Mouse (Mus musculus) myocyte (in vitro differentiated cells): ENCODE results near the gene Ehbp1. TPM values are rescaled to one million over a fixed set of nuclear protein-coding genes. Genes with fewer than 3 reads are reported as not detected.

Experiments used
- H3K27me3 ChIP-seq: one replicate; pipeline ENCODE4 v1.6.1; 2011; ENCODE audit not compliant: control insufficient read depth, insufficient read depth, insufficient read length
- H3K36me3 ChIP-seq: one replicate; pipeline ENCODE4 v1.6.1; 2011; ENCODE audit not compliant: control insufficient read depth, insufficient read depth
- H3K4me2 ChIP-seq: one replicate; pipeline ENCODE4 v1.6.1; 2011; ENCODE audit warnings: low read depth, control low read depth
- H3K4me3 ChIP-seq: one replicate; pipeline ENCODE4 v1.5.1; 2011; ENCODE audit warnings: mild to moderate bottlenecking, control low read depth, moderate library complexity
- H3K79me2 ChIP-seq: one replicate; pipeline ENCODE4 v1.6.1; 2011; ENCODE audit not compliant: control insufficient read depth, insufficient read depth
- H3ac ChIP-seq: one replicate; pipeline ENCODE4 v1.6.1; 2011; ENCODE audit not compliant: control insufficient read depth, insufficient read length
- CEBPB ChIP-seq: IDR thresholded peaks from 2 replicates; pipeline ENCODE4 v1.6.1; 2011; ENCODE audit warnings: mild to moderate bottlenecking, moderate library complexity; ENCODE audit not compliant: poor library complexity, insufficient read depth, severe bottlenecking
- E2F4 ChIP-seq: IDR thresholded peaks from one replicate; pipeline ENCODE4 v1.6.1; 2011; ENCODE audit warnings: mild to moderate bottlenecking, control low read depth, moderate library complexity; ENCODE audit not compliant: insufficient read depth
- MAX ChIP-seq: IDR thresholded peaks from one replicate; pipeline ENCODE4 v1.6.1; 2011; ENCODE audit warnings: low read depth, mild to moderate bottlenecking, control low read depth
- MYOD1 ChIP-seq, 3 experiments: IDR thresholded peaks; one replicate each; pipeline ENCODE4 v1.6.1; 2011; ENCODE audit warnings: control low read depth in 2 of 3, low read depth in 2 of 3, mild to moderate bottlenecking in 2 of 3, moderate library complexity in 1 of 3; ENCODE audit not compliant: insufficient read length in 2 of 3, control insufficient read depth in 1 of 3
- MYOG ChIP-seq, 3 experiments: IDR thresholded peaks; one replicate each; pipeline ENCODE4 v1.6.1; 2011; ENCODE audit warnings: control low read depth in 2 of 3, low read depth in 2 of 3, mild to moderate bottlenecking in 2 of 3; ENCODE audit not compliant: insufficient read length in 2 of 3, control insufficient read depth in 1 of 3, insufficient read depth in 1 of 3
- POLR2A ChIP-seq: IDR thresholded peaks from one replicate; pipeline ENCODE4 v1.6.1; 2011; ENCODE audit warnings: low read depth, mild to moderate bottlenecking, control low read depth, moderate library complexity; ENCODE audit not compliant: insufficient read length
- POLR2AphosphoS2 ChIP-seq: IDR thresholded peaks from one replicate; pipeline ENCODE4 v1.6.1; 2011; ENCODE audit warnings: low read depth, control low read depth; ENCODE audit not compliant: insufficient read length
- REST ChIP-seq: IDR thresholded peaks from one replicate; pipeline ENCODE4 v1.6.1; 2011; ENCODE audit warnings: mild to moderate bottlenecking, control low read depth, moderate library complexity; ENCODE audit not compliant: insufficient read depth, insufficient read length
- SRF ChIP-seq: IDR thresholded peaks from one replicate; pipeline ENCODE4 v1.6.1; 2011; ENCODE audit warnings: low read depth; ENCODE audit not compliant: control insufficient read depth, insufficient read length
- TCF12 ChIP-seq: IDR thresholded peaks from one replicate; pipeline ENCODE4 v1.6.1; 2011; ENCODE audit warnings: mild to moderate bottlenecking, control low read depth; ENCODE audit not compliant: poor library complexity, insufficient read depth, severe bottlenecking
- TCF3 ChIP-seq: IDR thresholded peaks from one replicate; pipeline ENCODE4 v1.6.1; 2011; ENCODE audit warnings: low read depth, control low read depth; ENCODE audit not compliant: insufficient read length
- USF1 ChIP-seq: IDR thresholded peaks from one replicate; pipeline ENCODE4 v1.6.1; 2011; ENCODE audit warnings: low read depth, mild to moderate bottlenecking, control low read depth, moderate library complexity
- polyA plus RNA-seq: library from polyadenylated mRNA; unstranded; fragments of >200 nt; fragmentation: generic; extraction: Trizol; gene quantifications from one replicate; pipeline ENCODE4 v1.2.1, GENCODE M21; 2012; ENCODE audit warnings: missing spikeins

Ehbp1 gene
- 4.0 TPM for polyA plus RNA-seq

DNA sequence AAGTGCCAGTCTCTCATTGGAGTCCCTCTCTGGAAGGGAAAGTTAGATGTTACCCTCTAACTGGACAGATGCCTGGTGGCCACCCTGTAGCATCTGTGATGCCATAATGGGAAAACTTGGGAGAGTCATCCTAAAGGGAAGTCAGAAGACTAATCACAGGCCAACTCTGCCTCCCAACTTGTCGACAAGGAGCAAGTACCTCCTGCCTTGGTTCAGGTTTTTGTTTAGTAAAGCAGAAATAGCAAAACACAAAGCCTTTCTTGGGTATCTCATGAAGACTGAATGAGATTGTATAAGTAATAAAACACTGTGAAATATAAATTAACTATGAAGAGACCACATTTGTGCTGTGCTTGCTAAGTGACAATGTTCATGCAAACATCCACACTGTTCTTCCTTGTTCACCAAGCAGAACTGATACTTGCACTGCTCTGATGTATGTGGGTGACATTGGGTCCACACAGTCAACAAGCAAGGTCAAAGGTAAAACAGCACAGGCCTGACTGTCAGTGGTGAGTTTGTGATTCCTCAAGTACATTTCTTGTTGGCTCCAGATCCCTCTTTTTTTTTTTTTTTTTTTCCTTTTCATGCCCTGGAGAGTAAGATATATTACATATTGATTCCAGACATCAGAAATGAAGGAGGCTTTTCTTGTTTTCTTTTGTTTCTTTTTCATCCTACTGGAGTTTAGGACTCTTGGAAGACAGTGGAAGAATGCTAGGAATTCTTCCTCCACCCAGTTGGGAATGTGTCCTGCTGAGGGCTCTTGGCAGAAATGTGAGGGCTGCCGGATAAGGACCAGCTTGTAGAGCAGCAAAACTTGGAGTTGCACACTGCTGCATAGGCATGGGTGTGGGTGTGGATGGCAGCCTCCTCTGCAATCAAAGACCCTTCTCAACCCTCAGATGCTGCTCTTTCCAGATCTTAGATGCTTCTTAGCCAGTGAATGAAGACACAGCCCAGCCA is at the start of gene Ehbp1:
Ehbp1 (minus strand) TSS at position 51 of the 966 bp plus-strand sequence.
- Histone ChIP-seq H3K27me3 (no peaks in the 10 kb centered on the region), H3K4me3 (no peak within 1 kb of the TSS), H3K36me3 (no peaks in the 10 kb centered on the region), H3K79me2 (no peaks in the 10 kb centered on the region), H3ac (no peak within 1 kb of the TSS), H3K4me2 (no peak within 1 kb of the TSS)
- TF ChIP-seq CEBPB = no peak
- TF ChIP-seq POLR2AphosphoS2 = no peak
- TF ChIP-seq MYOG (IDR thresholded peaks at IDR 0.05; ENCODE audit: control insufficient read depth in 1 of 3, insufficient read depth in 1 of 3, insufficient read length in 2 of 3, low read depth in 2 of 3) = no peak
- no peak for TF ChIP-seq TCF12
- no peak for TF ChIP-seq MYOD1 (IDR thresholded peaks at IDR 0.05; ENCODE audit: control insufficient read depth in 1 of 3, insufficient read length in 2 of 3, low read depth in 2 of 3)
- TF ChIP-seq E2F4 = no peak
- TF ChIP-seq REST = no peak
- TF ChIP-seq TCF3 = no peak
- no peak for TF ChIP-seq POLR2A
- no peak for TF ChIP-seq USF1
- TF ChIP-seq MAX = no peak
- TF ChIP-seq SRF = no peak

DNA sequence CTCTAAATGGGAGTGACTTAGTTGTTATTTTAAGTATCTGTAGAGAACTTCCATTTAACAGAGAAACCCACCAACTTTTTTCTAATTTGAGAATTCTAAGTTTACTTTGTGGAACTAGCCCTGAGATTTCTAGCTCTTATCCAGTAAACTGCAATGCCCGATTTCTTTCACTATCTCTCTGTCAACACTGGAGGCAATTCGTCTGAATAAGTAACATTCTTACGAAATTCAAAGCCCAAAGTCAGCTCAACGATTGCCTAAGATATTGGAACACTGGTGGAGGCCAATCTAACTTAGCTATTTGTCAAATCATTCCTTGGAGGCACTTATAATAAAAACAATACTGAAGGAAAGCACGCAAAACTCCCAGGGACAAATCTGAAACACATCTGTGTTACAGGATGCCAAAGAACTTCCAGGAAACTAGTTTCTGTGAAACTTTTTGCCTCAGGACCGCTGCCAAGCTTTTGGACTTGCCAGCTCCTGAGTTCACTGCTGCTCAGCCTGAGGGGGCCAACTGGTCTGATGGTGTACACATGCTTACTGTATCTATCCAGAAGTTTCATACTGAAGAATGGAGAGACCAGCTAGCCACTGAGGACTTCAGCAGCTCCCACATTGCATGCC is 45.5 kb upstream of the Ehbp1 start:
- Histone ChIP-seq H3ac (no peak overlapping the region), H3K4me3 (no peak overlapping the region), H3K27me3 (no peaks in the 10 kb centered on the region), H3K79me2 (no peaks in the 10 kb centered on the region), H3K36me3 (no peaks in the 10 kb centered on the region), H3K4me2 (no peak overlapping the region)
- TF ChIP-seq REST = no peak
- no peak for TF ChIP-seq USF1
- TF ChIP-seq SRF = no peak
- TF ChIP-seq POLR2A = no peak

DNA sequence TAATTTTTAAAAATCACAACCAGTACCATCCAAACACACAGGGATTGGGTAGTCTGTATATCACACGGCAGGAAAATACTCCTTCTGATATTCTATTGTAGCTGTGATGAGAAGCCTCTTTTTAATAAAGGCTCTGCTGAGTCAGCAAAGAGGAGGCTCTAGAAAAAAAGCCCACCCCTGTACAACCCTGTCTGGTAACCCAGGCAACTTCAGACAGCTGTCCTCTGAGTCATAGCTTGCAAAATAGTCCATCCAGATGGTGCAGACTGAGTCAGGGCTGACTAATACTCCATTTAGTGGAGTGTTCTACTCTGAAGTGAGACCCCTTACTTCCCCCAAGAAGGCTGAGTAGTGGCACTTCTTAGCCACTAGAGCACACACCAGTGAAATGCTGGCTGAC is 41.4 kb upstream of the Ehbp1 start:
- no peaks in the 10 kb centered on the region for H3K36me3 ChIP-seq
- no peak overlapping the region for H3ac ChIP-seq
- TF ChIP-seq CEBPB (peak; percentile 82), MYOD1 (IDR thresholded peaks at IDR 0.05; ENCODE audit: control insufficient read depth in 1 of 3, insufficient read length in 2 of 3, low read depth in 2 of 3) (peak in 1 of 3 experiments; percentile 26), TCF12 (peak; percentile 50), E2F4 (no peak)
- H3K27me3 ChIP-seq = no peaks in the 10 kb centered on the region
- no peak overlapping the region for H3K4me2 ChIP-seq
- H3K79me2 ChIP-seq = no peaks in the 10 kb centered on the region
- no peak overlapping the region for H3K4me3 ChIP-seq

DNA sequence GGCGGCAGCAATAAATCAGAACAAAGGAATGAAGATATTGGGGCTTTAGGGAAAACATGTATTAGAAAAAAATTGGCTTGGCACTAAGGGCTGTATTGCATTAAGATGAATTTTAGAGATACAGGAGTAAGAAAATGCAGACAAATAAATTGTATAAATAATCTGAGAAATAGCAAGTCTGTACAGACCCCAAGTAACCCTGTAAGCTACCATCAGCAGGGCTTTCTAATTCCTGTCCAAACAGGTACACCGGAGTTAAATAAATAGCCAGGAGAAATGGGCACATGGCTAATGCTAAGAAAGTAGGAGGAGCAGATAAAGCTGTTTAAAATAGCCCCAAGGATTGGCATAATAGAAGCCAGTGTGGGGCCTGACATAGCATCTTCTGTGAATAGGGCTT is 32.7 kb upstream of the Ehbp1 start:
- H3ac ChIP-seq = no peak overlapping the region

DNA sequence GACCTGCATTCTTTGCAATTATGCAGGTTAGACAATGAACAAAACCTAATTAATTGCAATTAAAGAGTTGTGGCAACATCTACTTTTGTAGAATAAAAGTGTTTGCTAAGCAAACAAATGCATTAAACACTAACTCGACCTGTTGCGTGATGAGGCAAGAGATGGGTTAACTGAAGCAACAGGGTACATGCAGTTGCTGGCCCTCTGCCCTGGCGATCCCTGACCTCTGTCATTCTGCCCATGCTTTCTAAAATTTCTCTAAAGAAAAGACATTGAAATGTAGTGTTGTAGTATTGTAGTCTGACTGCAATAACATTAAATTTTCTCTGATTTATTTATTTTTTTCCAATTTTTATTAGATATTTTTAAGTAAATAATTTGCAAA is 31.2 kb upstream of the Ehbp1 start:
- no peak overlapping the region for H3K4me2 ChIP-seq
- TF ChIP-seq POLR2A (no peak), MYOG (IDR thresholded peaks at IDR 0.05; ENCODE audit: control insufficient read depth in 1 of 3, insufficient read depth in 1 of 3, insufficient read length in 2 of 3, low read depth in 2 of 3) (no peak), POLR2AphosphoS2 (no peak), USF1 (no peak), REST (no peak), E2F4 (no peak), MAX (no peak), TCF3 (no peak), TCF12 (no peak), MYOD1 (IDR thresholded peaks at IDR 0.05; ENCODE audit: control insufficient read depth in 1 of 3, insufficient read length in 2 of 3, low read depth in 2 of 3) (no peak), CEBPB (no peak), SRF (no peak)
- no peaks in the 10 kb centered on the region for H3K27me3 ChIP-seq
- no peak overlapping the region for H3ac ChIP-seq
- H3K36me3 ChIP-seq = no peaks in the 10 kb centered on the region
- no peaks in the 10 kb centered on the region for H3K79me2 ChIP-seq
- no peak overlapping the region for H3K4me3 ChIP-seq

More for the DNA sequence above, 32.7 kb upstream of the Ehbp1 start:
- Histone ChIP-seq H3K4me3 (no peak overlapping the region), H3K27me3 (no peaks in the 10 kb centered on the region), H3K36me3 (no peaks in the 10 kb centered on the region), H3K79me2 (no peaks in the 10 kb centered on the region), H3K4me2 (no peak overlapping the region)
- TF ChIP-seq MYOG (IDR thresholded peaks at IDR 0.05; ENCODE audit: control insufficient read depth in 1 of 3, insufficient read depth in 1 of 3, insufficient read length in 2 of 3, low read depth in 2 of 3) (no peak), SRF (no peak), E2F4 (no peak), REST (no peak), POLR2AphosphoS2 (no peak), TCF3 (no peak), POLR2A (no peak), USF1 (no peak), MYOD1 (IDR thresholded peaks at IDR 0.05; ENCODE audit: control insufficient read depth in 1 of 3, insufficient read length in 2 of 3, low read depth in 2 of 3) (no peak), CEBPB (no peak), MAX (no peak), TCF12 (no peak)
